Mouse (Mus musculus): ENCODE measurements around the gene Tulp4.

DNA sequence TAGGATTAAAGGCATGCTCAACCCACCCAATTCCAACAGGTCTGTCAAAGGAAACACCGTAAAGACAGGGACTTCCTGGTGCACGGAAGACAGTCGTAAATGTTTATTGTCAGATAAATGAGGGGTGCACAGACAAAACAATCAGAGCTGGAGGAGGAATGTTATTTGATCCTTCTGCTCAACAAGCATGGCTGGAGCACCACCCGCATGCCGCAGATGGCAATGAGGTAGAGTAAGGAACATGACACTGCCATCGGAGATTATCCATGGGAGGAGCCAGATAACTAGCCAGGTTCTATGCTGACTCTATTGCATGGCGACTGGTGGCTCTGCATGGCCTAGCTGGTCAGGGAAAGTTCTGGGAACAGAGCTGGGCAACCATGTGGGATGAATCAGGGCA is 32.8 kb upstream of the Tulp4 start:
- TF ChIP-seq CTCF (IDR thresholded peaks at IDR 0.05; ENCODE audit: borderline replicate concordance, control insufficient read depth, extremely low read depth, insufficient read depth, low read length, poor library complexity), result no peak
- TF ChIP-seq POLR2A (IDR thresholded peaks at IDR 0.05; ENCODE audit: control insufficient read depth, extremely low read depth, insufficient read depth, low read length, poor library complexity), result no peak
